In the genomic region with DNA sequence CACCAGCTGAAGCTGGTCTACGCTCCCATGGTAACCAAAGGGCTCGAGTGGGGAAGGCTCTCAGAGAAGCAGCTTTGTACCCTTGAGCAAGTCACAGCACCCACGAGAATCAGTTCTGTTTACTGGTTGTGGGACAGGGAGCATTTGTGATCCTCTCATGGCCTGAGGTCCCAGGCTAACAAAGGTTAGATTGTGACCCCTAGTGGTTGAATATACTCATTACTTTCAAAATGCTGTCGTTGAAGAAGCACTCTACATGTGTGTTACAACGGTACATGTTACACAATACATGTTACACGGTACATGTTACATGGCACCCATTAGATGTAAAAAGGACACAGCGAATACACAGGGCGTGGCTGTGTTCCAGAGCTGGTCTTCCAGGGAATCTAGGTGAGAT, we compare ENCODE assay signal across 9 mouse cellular contexts. TPM values are rescaled to one million over a fixed set of nuclear protein-coding genes. Genes with fewer than 3 reads are reported as not detected.
DNase-seq lines count a peak whose midpoint lies in the region; ATAC-seq and TF ChIP-seq lines count a peak whose summit lies in the region.
"Had no signal": no experiment of that assay in that cellular context is flagged by ENCODE, and none has a peak within 500 bp of the region (broad histone marks: within the 10 kb centered on the region; RNA-seq: fewer than 3 reads in every experiment).

No protein-coding gene starts in this region.

- H3K4me3 ChIP-seq in heart, adult 2 months, result no peak overlapping the region
- H3K4me3 ChIP-seq in midbrain, embryonic 14.5 days (replicated peaks; ENCODE audit: low read depth, low read length), result no peak overlapping the region
- no peak overlapping the region for H3K4me3 ChIP-seq in midbrain, embryonic 15.5 days
- H3K4me3 ChIP-seq: embryonic facial prominence, embryonic 15.5 days had no signal

- WGBS in heart, adult 2 months, result 78% methylated on average over 8 of the region's 8 CpGs
- 76% methylated on average over 8 of the region's 8 CpGs for WGBS in midbrain, embryonic 14.5 days
- 78% methylated on average over 8 of the region's 8 CpGs for WGBS in midbrain, embryonic 15.5 days

- H3K79me2 ChIP-seq in heart, adult 2 months (replicated peaks; ENCODE audit: control insufficient read depth, insufficient read depth, low read length), result no peaks in the 10 kb centered on the region

- H3K9me3 ChIP-seq in midbrain, embryonic 14.5 days (ENCODE audit: control insufficient read depth, low read length), result no peaks in the 10 kb centered on the region
- no peaks in the 10 kb centered on the region for H3K9me3 ChIP-seq in midbrain, embryonic 15.5 days
- H3K9me3 ChIP-seq: embryonic facial prominence, embryonic 15.5 days had no signal

- TF ChIP-seq EP300 in heart, adult 2 months (IDR thresholded peaks at IDR 0.05; ENCODE audit: insufficient read depth, low read depth, low read length), result no peak

- peaks cover 2% of the 10 kb centered on the region; the same call in 1 of the 2 replicates for H3K4me1 ChIP-seq in heart, adult 2 months (ENCODE audit: control insufficient read depth, insufficient read depth, low read length)
- H3K4me1 ChIP-seq in midbrain, embryonic 14.5 days (ENCODE audit: control insufficient read depth, insufficient read depth, low read length), result no peaks in the 10 kb centered on the region
- H3K4me1 ChIP-seq in midbrain, embryonic 15.5 days, result peaks cover 7% of the 10 kb centered on the region

- TF ChIP-seq POLR2A in heart, adult 2 months (IDR thresholded peaks at IDR 0.05; ENCODE audit: insufficient read depth, low read depth, low read length), result no peak

- no peak overlapping the region for H3K9ac ChIP-seq in heart, adult 2 months (ENCODE audit: low read depth, low read length)
- no peak overlapping the region for H3K9ac ChIP-seq in midbrain, embryonic 14.5 days (replicated peaks; ENCODE audit: low read length)
- H3K9ac ChIP-seq in midbrain, embryonic 15.5 days, result no peak overlapping the region
- H3K9ac ChIP-seq: embryonic facial prominence, embryonic 15.5 days had no signal

- no peaks in the 10 kb centered on the region for H3K27me3 ChIP-seq in heart, adult 2 months (ENCODE audit: control insufficient read depth, insufficient read depth, low read length)
- H3K27me3 ChIP-seq in midbrain, embryonic 14.5 days (ENCODE audit: control insufficient read depth, insufficient read depth, low read length), result no peaks in the 10 kb centered on the region
- no peaks in the 10 kb centered on the region for H3K27me3 ChIP-seq in midbrain, embryonic 15.5 days (replicated peaks)
- H3K27me3 ChIP-seq: embryonic facial prominence, embryonic 15.5 days had no signal

- DNase-seq in heart, adult 2 months, result no peak
- no peak for DNase-seq in heart, postnatal 10 days
- DNase-seq in midbrain, embryonic 14.5 days, result peak; percentile 69
- peak; percentile 50 for DNase-seq in retina, postnatal 7 days (ENCODE audit: low read depth, low spot score)
- DNase-seq in frontal cortex, postnatal 36 days (ENCODE audit: low spot score in 2 of 2), result no peak
- no peak for DNase-seq in urinary bladder, postnatal 25 days (ENCODE audit: low spot score)

- TF ChIP-seq CTCF in heart, adult 2 months (IDR thresholded peaks at IDR 0.05), result peak; percentile 80

- no peaks in the 10 kb centered on the region for H3K36me3 ChIP-seq in heart, adult 2 months (ENCODE audit: control insufficient read depth, insufficient read depth, low read length)
- H3K36me3 ChIP-seq in midbrain, embryonic 14.5 days (ENCODE audit: control insufficient read depth, insufficient read depth, low read length), result 0 out of 2 replicates have a peak, but pooled peaks cover 2% of the 10 kb centered on the region
- H3K36me3 ChIP-seq in midbrain, embryonic 15.5 days (replicated peaks), result no peaks in the 10 kb centered on the region

- no peak for ATAC-seq in midbrain, embryonic 14.5 days (ENCODE audit: low FRiP score, low TSS enrichment)
- no peak for ATAC-seq in midbrain, embryonic 15.5 days (replicated peaks)
- ATAC-seq in common myeloid progenitor, adult 5-6 weeks (replicated peaks; ENCODE audit: low read depth, poor library complexity, severe bottlenecking), result peak; percentile 43

- intact Hi-C loops in heart, adult 2 months (cut with DNase I), result loop anchor here (1.0 to 10.0 kb wide), 3 partner anchors 38 to 238 kb away; partner anchors contain the start of gene Sh3pxd2a
- intact Hi-C loops in heart, postnatal 10 days (cut with DNase I), result loop anchor here (1.0 to 2.0 kb wide), 2 partner anchors 38 to 146 kb away; partner anchors contain the start of gene Sh3pxd2a

- H3K4me2 ChIP-seq in midbrain, embryonic 14.5 days (ENCODE audit: low read length), result no peak overlapping the region
- H3K4me2 ChIP-seq in midbrain, embryonic 15.5 days, result no peak overlapping the region
- H3K4me2 ChIP-seq: embryonic facial prominence, embryonic 15.5 days had no signal

- H3K27ac ChIP-seq in heart, adult 2 months, result no peak overlapping the region
- H3K27ac ChIP-seq in midbrain, embryonic 14.5 days (replicated peaks; ENCODE audit: low read depth, low read length), result no peak overlapping the region
- H3K27ac ChIP-seq in midbrain, embryonic 15.5 days, result no peak overlapping the region
- H3K27ac ChIP-seq: embryonic facial prominence, embryonic 15.5 days had no signal

RNA-seq across cellular contexts. Expression of gene Stn1, which starts 34.7 kb away (rescaled TPM):
- 10 to 100 TPM; 15.8 to 20.0 TPM for total RNA-seq in heart, adult 2 months (2021)
- 15.7 and 16.0 TPM in 2 replicates for polyA plus RNA-seq in heart, adult 2 months (2012; rRNA removed)
- 10 to 100 TPM; 22.0 to 24.0 TPM for total RNA-seq in heart, postnatal 10 days (2021)
- polyA plus RNA-seq in midbrain, embryonic 14.5 days (2014; fragmentation: Nextera tagmentation; extraction: Ambion mirVana), result 25.0 and 30.4 TPM in 2 replicates
- 28.3 and 30.8 TPM in 2 replicates for polyA plus RNA-seq in midbrain, embryonic 15.5 days (2015; fragmentation: Nextera tagmentation; extraction: Ambion mirVana)
- total RNA-seq in common myeloid progenitor, adult 5-6 weeks (2017), result 8.0 and 12.4 TPM in 2 replicates

RNA-seq across cellular contexts. Expression of gene Sh3pxd2a, which starts 38.4 kb away (rescaled TPM):
- 10 to 100 TPM; 52.3 to 53.2 TPM for total RNA-seq in heart, adult 2 months (2021)
- 36.1 and 40.3 TPM in 2 replicates for polyA plus RNA-seq in heart, adult 2 months (2012; rRNA removed)
- total RNA-seq in heart, postnatal 10 days (2021), result 10 to 100 TPM; 87.9 to 93.7 TPM
- polyA plus RNA-seq in midbrain, embryonic 14.5 days (2014; fragmentation: Nextera tagmentation; extraction: Ambion mirVana), result 2.0 and 2.4 TPM in 2 replicates
- 2.3 TPM in 2 replicates for polyA plus RNA-seq in midbrain, embryonic 15.5 days (2015; fragmentation: Nextera tagmentation; extraction: Ambion mirVana)
- total RNA-seq in common myeloid progenitor, adult 5-6 weeks (2017), result 1.6 and 2.1 TPM in 2 replicates

Comparison
In these comparisons a context has a peak if more than half of its experiments do, and no peak if none do; other contexts are left out.
1. DNase-seq: peak in midbrain, embryonic 14.5 days (single experiment) and retina, postnatal 7 days (single experiment); none in heart, adult 2 months (0 of 2), heart, postnatal 10 days (0 of 2), frontal cortex, postnatal 36 days (0 of 2) and urinary bladder, postnatal 25 days (single experiment).
2. RNA of gene Sh3pxd2a, which starts 38.4 kb away (total RNA-seq): 87.9 to 93.7 TPM in heart, postnatal 10 days and 52.3 to 53.2 TPM in heart, adult 2 months; 1.6 to 2.1 TPM in common myeloid progenitor, adult 5-6 weeks; every median in the first group is over 10 times any median in the second.